Mouse (Mus musculus) E14TG2a.4 (cell line): ENCODE data around the gene Neo1.

Experiments used
- CTCF ChIP-seq: conservative IDR thresholded peaks from 2 replicates; pipeline ENCODE4 v1.5.1; 2014; ENCODE audit warnings: low read length
- POU5F1 ChIP-seq: IDR thresholded peaks from 2 replicates; pipeline ENCODE4 v1.6.1; 2014; ENCODE audit warnings: low read length, borderline replicate concordance

DNA sequence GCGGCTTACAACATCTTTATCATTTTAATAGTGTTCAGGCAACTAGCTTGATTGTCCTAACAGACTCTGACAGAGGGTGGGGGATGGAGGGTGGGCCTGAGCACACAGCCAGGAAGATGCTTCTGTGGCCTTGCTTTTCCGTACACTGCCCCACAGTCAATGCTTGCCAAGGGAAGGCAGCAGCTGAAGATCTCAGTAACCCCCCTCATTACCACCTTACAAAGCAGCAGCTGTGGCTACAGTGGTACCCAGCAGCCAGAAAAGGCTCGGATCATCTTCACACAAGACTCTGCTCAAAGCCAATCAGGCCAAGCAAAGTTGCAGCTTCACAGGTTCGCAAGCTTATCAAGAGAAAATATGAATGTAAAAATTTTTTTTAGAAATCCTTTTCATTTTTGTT lies 37.6 kb upstream of the Neo1 start:
- TF ChIP-seq CTCF (no peak), POU5F1 (no peak)
